Mouse (Mus musculus): ENCODE results near the gene Rfng. TPM values are rescaled to one million over a fixed set of nuclear protein-coding genes. Genes with fewer than 3 reads are reported as not detected.
A peak's percentile ranks its signal among the peaks of the same experiment; 100 is the strongest.
"Not testable (repeated sequence)": the region's sequence is repeated elsewhere in the genome, so short reads cannot be mapped to it uniquely, and the experiment has no call there.

Gene Rfng
- polyA plus RNA-seq, 1 experiment from 2014 or later = 24.5 TPM

- H3K27me3 ChIP-seq (replicated peaks) = peaks cover 31% of the 10 kb centered on the region
- not testable (repeated sequence) for H3K27ac ChIP-seq (replicated peaks); ATAC-seq (ENCODE audit: extremely low read depth, insufficient number of reproducible peaks, low FRiP score, low TSS enrichment); H3K4me3 ChIP-seq; H3K4me2 ChIP-seq; H3K9me3 ChIP-seq; H3K4me1 ChIP-seq; H3K36me3 ChIP-seq; H3K9ac ChIP-seq
- 59% methylated on average over 5 of the region's 7 CpGs for WGBS
Observed at GRCm38 (mm10) chr11:120767023-120767422, 17.0 kb downstream of the Rfng start.

- Histone ChIP-seq H3K9me3 (peaks cover 19% of the 10 kb centered on the region), H3K4me2 (peak overlapping the region; percentile 57), H3K4me3 (peak overlapping the region; percentile 24), H3K27me3 (replicated peaks) (peaks cover 38% of the 10 kb centered on the region)
- H3K36me3 ChIP-seq; ATAC-seq (ENCODE audit: extremely low read depth, insufficient number of reproducible peaks, low FRiP score, low TSS enrichment); H3K4me1 ChIP-seq; H3K9ac ChIP-seq; H3K27ac ChIP-seq (replicated peaks): not testable (repeated sequence)
- WGBS = 0% methylated on average over 7 of the region's 23 CpGs
Observed at GRCm38 (mm10) chr11:120763121-120763999, 20.6 kb downstream of the Rfng start.

- WGBS = 8% methylated on average over 14 of the region's 14 CpGs
- peaks cover 36% of the 10 kb centered on the region for H3K27me3 ChIP-seq (replicated peaks)
- not testable (repeated sequence) for H3K4me1 ChIP-seq; H3K36me3 ChIP-seq; H3K27ac ChIP-seq (replicated peaks); ATAC-seq (ENCODE audit: extremely low read depth, insufficient number of reproducible peaks, low FRiP score, low TSS enrichment)
- H3K4me2 ChIP-seq = peak within 1 kb of the TSS; percentile 57
- H3K9me3 ChIP-seq = peaks cover 26% of the 10 kb centered on the region
- peak within 1 kb of the TSS; percentile 24 for H3K4me3 ChIP-seq
- H3K9ac ChIP-seq = peak within 1 kb of the TSS; percentile 45
Observed at GRCm38 (mm10) chr11:120762672-120763041, 21.4 kb downstream of the Rfng start, which contains the start of gene Hmga1b. Gene Hmga1b, plus strand, starts transcription at chr11:120762794.

DNA sequence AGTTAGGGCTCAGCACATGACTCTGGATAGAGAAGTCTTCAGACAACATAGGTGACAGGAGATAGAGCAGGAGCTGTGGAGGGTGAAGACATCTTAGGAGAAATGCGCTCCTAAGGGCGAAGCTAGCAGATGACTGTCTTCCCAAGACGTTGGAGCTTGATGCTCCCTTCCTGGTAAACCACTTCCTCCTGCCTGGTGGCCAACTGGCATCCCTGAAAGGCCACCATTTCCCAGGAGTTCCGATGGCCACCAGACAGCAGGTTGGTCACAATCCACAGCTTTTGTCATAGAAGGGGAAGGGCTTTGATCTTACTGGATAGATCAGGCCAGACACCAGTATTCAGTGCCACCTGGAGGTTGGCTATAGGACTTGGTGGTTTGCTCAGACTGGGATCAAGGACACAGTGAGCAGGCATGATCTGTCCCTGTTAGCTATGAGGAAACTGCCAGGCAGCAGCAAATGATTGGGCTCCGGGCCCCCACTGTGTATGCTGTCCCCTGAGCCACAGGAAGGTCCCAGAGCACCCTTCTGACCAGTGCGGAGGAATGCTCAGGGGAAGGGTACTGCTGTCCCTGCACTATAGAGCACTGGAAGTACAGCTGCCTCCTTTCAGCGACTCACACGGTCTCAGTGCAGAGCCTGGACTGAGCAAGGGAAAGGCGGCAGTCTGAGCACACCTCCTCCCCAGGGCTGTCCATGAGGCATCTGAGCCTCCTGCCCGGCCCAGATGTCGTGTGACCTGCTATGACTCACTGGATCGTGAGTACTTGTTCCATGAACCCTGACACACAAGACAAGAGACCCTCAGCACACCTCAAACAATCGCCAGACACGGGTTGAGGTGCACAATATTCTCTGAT, 22.0 kb downstream of the Rfng start:
- 57% methylated on average over 14 of the region's 14 CpGs for WGBS
- H3K4me3 ChIP-seq = peak overlapping the region; percentile 24; the same call in 1 of the 2 replicates
- no peak for ATAC-seq (ENCODE audit: extremely low read depth, insufficient number of reproducible peaks, low FRiP score, low TSS enrichment)

GRCm38 (mm10) chr11:120760236-120760635, 23.8 kb downstream of the Rfng start:
- H3K9ac ChIP-seq = no peak overlapping the region
- no peak overlapping the region for H3K4me3 ChIP-seq
- no peaks in the 10 kb centered on the region for H3K36me3 ChIP-seq
- no peak overlapping the region for H3K27ac ChIP-seq (replicated peaks)
- no peak for ATAC-seq (ENCODE audit: extremely low read depth, insufficient number of reproducible peaks, low FRiP score, low TSS enrichment)
- WGBS = 75% methylated on average over 9 of the region's 9 CpGs
- peaks cover 37% of the 10 kb centered on the region for H3K9me3 ChIP-seq
- peaks cover 9% of the 10 kb centered on the region for H3K4me1 ChIP-seq
- peaks cover 23% of the 10 kb centered on the region for H3K27me3 ChIP-seq (replicated peaks)
- no peak overlapping the region for H3K4me2 ChIP-seq

More for the DNA sequence above, 22.0 kb downstream of the Rfng start:
- Histone ChIP-seq H3K4me1 (peaks cover 9% of the 10 kb centered on the region), H3K9ac (peak overlapping the region; percentile 45), H3K27me3 (replicated peaks) (peaks cover 36% of the 10 kb centered on the region), H3K9me3 (peaks cover 30% of the 10 kb centered on the region), H3K4me2 (peak overlapping the region; percentile 57), H3K36me3 (no peaks in the 10 kb centered on the region), H3K27ac (replicated peaks) (no peak overlapping the region)

GRCm38 (mm10) chr11:120751606-120752005, 32.4 kb downstream of the Rfng start:
- H3K27ac ChIP-seq (replicated peaks) = no peak overlapping the region
- no peak overlapping the region for H3K4me2 ChIP-seq
- no peaks in the 10 kb centered on the region for H3K4me1 ChIP-seq
- H3K27me3 ChIP-seq (replicated peaks) = peaks cover 11% of the 10 kb centered on the region
- H3K9me3 ChIP-seq = peaks cover 3% of the 10 kb centered on the region; the same call in 1 of the 2 replicates
- ATAC-seq (ENCODE audit: extremely low read depth, insufficient number of reproducible peaks, low FRiP score, low TSS enrichment) = no peak
- WGBS = 68% methylated on average over 4 of the region's 4 CpGs
- no peaks in the 10 kb centered on the region for H3K36me3 ChIP-seq
- H3K4me3 ChIP-seq = no peak overlapping the region
- no peak overlapping the region for H3K9ac ChIP-seq

GRCm38 (mm10) chr11:120749430-120749829, 34.6 kb downstream of the Rfng start:
- no peak for ATAC-seq (ENCODE audit: extremely low read depth, insufficient number of reproducible peaks, low FRiP score, low TSS enrichment)
- peaks cover 14% of the 10 kb centered on the region for H3K27me3 ChIP-seq (replicated peaks)
- H3K4me1 ChIP-seq = no peaks in the 10 kb centered on the region
- no peak overlapping the region for H3K27ac ChIP-seq (replicated peaks)
- no peak overlapping the region for H3K9ac ChIP-seq
- H3K4me2 ChIP-seq = no peak overlapping the region
- H3K9me3 ChIP-seq = no peaks in the 10 kb centered on the region
- H3K36me3 ChIP-seq = no peaks in the 10 kb centered on the region
- no peak overlapping the region for H3K4me3 ChIP-seq
- WGBS = 55% methylated on average over 8 of the region's 8 CpGs

DNA sequence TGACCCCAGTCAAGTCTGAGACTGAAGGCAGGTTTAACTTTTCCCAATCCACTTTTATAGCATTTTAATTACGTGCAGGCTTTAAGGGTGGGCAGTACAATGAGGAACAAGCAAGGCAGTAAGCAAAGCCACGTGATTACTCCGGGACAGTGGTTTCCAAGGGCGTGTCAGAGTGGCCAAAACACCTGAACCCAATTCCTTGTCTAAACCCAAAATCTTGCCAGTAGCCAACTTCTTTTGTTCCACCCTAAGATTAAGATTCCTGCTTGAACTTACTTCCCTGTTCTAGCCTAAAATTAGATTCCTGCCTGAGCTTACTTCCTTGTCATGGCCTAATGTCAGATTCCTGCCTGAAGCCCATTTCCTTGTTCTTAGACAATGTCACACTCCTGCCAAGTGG, 36.0 kb downstream of the Rfng start:
- Histone ChIP-seq H3K4me1 (no peaks in the 10 kb centered on the region), H3K9me3 (no peaks in the 10 kb centered on the region), H3K36me3 (no peaks in the 10 kb centered on the region), H3K27ac (replicated peaks) (no peak overlapping the region), H3K4me2 (no peak overlapping the region), H3K27me3 (replicated peaks) (peaks cover 14% of the 10 kb centered on the region), H3K4me3 (no peak overlapping the region), H3K9ac (no peak overlapping the region)
- no peak for ATAC-seq (ENCODE audit: extremely low read depth, insufficient number of reproducible peaks, low FRiP score, low TSS enrichment)
- 72% methylated on average over 4 of the region's 4 CpGs for WGBS

DNA sequence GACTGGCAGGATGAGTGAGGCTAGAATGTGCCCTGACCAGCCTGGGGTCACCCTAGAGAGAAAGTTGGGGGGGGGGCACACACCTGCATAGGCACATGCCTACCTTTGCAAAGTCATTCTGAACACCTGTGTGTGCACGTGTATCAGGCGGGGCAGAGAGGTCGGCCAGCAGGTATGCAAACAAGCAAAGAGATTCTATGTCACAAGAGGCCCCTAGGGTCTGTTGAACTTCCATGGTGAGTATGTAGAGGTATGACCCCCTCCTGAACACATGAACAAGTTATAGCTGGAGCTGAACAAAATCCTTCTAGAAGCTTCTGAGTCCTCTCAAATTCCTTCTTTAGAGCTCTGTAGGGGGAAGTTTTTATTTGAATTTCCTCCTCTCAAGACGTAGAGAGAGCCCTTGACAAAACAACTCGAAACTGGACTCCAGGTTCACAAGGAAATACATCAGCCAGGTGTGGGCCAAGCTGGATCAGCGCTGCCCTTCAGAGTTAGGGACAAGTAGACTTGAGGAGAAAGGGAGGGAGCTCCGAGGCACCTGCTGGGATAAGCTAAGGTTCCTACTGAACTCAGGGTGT, 39.8 kb downstream of the Rfng start:
- no peaks in the 10 kb centered on the region for H3K4me1 ChIP-seq
- H3K4me3 ChIP-seq = no peak overlapping the region
- no peak overlapping the region for H3K27ac ChIP-seq (replicated peaks)
- H3K27me3 ChIP-seq (replicated peaks) = peaks cover 10% of the 10 kb centered on the region; the same call in 1 of the 2 replicates
- no peak overlapping the region for H3K4me2 ChIP-seq
- H3K9ac ChIP-seq = no peak overlapping the region
- no peaks in the 10 kb centered on the region for H3K36me3 ChIP-seq
- 73% methylated on average over 7 of the region's 7 CpGs for WGBS
- no peaks in the 10 kb centered on the region for H3K9me3 ChIP-seq
- no peak for ATAC-seq (ENCODE audit: extremely low read depth, insufficient number of reproducible peaks, low FRiP score, low TSS enrichment)

DNA sequence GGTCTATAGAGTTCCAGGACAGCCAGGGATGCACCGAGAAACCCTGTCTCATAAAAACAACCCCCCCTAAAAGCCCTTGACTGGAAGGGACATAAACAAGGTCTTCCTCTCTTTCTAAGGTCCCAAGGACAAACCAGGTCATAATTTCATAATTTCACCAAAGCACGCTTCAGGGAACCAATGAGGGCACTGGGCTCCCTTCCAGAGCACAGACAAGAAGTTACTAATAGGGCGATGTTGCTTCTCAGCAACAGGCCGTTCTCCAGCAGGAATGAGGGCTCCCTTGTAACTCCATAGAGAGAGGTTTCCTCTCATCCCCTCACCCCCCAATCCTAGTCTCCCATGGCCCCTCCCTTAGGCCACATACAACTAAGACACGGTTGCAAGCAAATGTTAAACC, 43.0 kb downstream of the Rfng start:
- H3K27ac ChIP-seq (replicated peaks) = no peak overlapping the region
- H3K27me3 ChIP-seq (replicated peaks) = peaks cover 17% of the 10 kb centered on the region
- WGBS = 82% methylated on average over 5 of the region's 5 CpGs
- H3K4me1 ChIP-seq = no peaks in the 10 kb centered on the region
- H3K9me3 ChIP-seq = no peaks in the 10 kb centered on the region
- no peak for ATAC-seq (ENCODE audit: extremely low read depth, insufficient number of reproducible peaks, low FRiP score, low TSS enrichment)
- no peak overlapping the region for H3K4me2 ChIP-seq
- no peak overlapping the region for H3K9ac ChIP-seq
- H3K36me3 ChIP-seq = no peaks in the 10 kb centered on the region
- no peak overlapping the region for H3K4me3 ChIP-seq

GRCm38 (mm10) chr11:120736424-120736823, 47.6 kb downstream of the Rfng start:
- no peak overlapping the region for H3K9ac ChIP-seq
- H3K27me3 ChIP-seq (replicated peaks) = peaks cover 20% of the 10 kb centered on the region
- no peaks in the 10 kb centered on the region for H3K36me3 ChIP-seq
- no peak for ATAC-seq (ENCODE audit: extremely low read depth, insufficient number of reproducible peaks, low FRiP score, low TSS enrichment)
- no peak overlapping the region for H3K4me2 ChIP-seq
- no peak overlapping the region for H3K27ac ChIP-seq (replicated peaks)
- H3K9me3 ChIP-seq = no peaks in the 10 kb centered on the region
- WGBS = 65% methylated on average over 6 of the region's 6 CpGs
- H3K4me1 ChIP-seq = peaks cover 10% of the 10 kb centered on the region; the same call in 1 of the 2 replicates
- no peak overlapping the region for H3K4me3 ChIP-seq

All from heart, embryonic 13.5 days (tissue).